Comparison of ENCODE assay signal across 18 mouse cellular contexts in genomic region chrX:36591539-36591938, GRCm38 (mm10).
"Had no signal": no experiment of that assay in that cellular context is flagged by ENCODE, and none has a peak within 500 bp of the region (broad histone marks: within the 10 kb centered on the region; RNA-seq: fewer than 3 reads in every experiment).

No protein-coding gene starts in this region.

- H3K36me3 ChIP-seq: limb, embryonic 10.5 days; limb, embryonic 13.5 days; liver, embryonic 13.5 days; midbrain, embryonic 12.5 days; midbrain, embryonic 15.5 days; neural tube, embryonic 13.5 days had no signal

- H3K9ac ChIP-seq: limb, embryonic 13.5 days; liver, embryonic 13.5 days; lung, embryonic 14.5 days; midbrain, embryonic 12.5 days; midbrain, embryonic 15.5 days; neural tube, embryonic 13.5 days had no signal

- H3K9me3 ChIP-seq: limb, embryonic 10.5 days; limb, embryonic 13.5 days; liver, embryonic 13.5 days; midbrain, embryonic 12.5 days; midbrain, embryonic 15.5 days; neural tube, embryonic 13.5 days had no signal

- H3K4me2 ChIP-seq: limb, embryonic 13.5 days; liver, embryonic 13.5 days; lung, embryonic 14.5 days; midbrain, embryonic 12.5 days; midbrain, embryonic 15.5 days; neural tube, embryonic 13.5 days had no signal

- H3K27me3 ChIP-seq: limb, embryonic 13.5 days; liver, embryonic 13.5 days; midbrain, embryonic 12.5 days; midbrain, embryonic 15.5 days; neural tube, embryonic 13.5 days had no signal

- H3K27ac ChIP-seq: layer of hippocampus, adult 2 months; limb, embryonic 10.5 days; limb, embryonic 13.5 days; liver, embryonic 13.5 days; macrophage; midbrain, embryonic 12.5 days; midbrain, embryonic 15.5 days; neural tube, embryonic 13.5 days had no signal

- ATAC-seq: lung, postnatal 0 days; midbrain, embryonic 15.5 days had no signal

- H3K4me1 ChIP-seq: limb, embryonic 10.5 days; limb, embryonic 13.5 days; liver, embryonic 13.5 days; midbrain, embryonic 12.5 days had no signal

- DNase-seq: kidney, adult 11 months; kidney, adult 9 months; kidney, postnatal 25 days; layer of hippocampus, adult 9-11 months; liver, embryonic 13.5 days; lung, embryonic 14.5 days; retina, postnatal 1 day; thymus, adult 18-20 months; thymus, postnatal 36 days had no signal

- H3K4me3 ChIP-seq: layer of hippocampus, adult 2 months; limb, embryonic 10.5 days; limb, embryonic 13.5 days; liver, embryonic 13.5 days; midbrain, embryonic 12.5 days; midbrain, embryonic 15.5 days; myocyte; neural tube, embryonic 13.5 days had no signal
